Mouse (Mus musculus): ENCODE results near the gene Elmo2. TPM values are rescaled to one million over a fixed set of nuclear protein-coding genes. Genes with fewer than 3 reads are reported as not detected.

The Elmo2 gene
- total and polyA plus RNA-seq, 3 experiments = 17.4 to 27.6 TPM; not detected in 1

- H3K79me2 ChIP-seq (ENCODE audit: control insufficient read depth, insufficient read depth, low read length, poor library complexity) = peaks cover 15% of the 10 kb centered on the region
- H3K27ac ChIP-seq (ENCODE audit: control insufficient read depth, low read depth, low read length) = no peak overlapping the region
- H3K4me3 ChIP-seq (ENCODE audit: control insufficient read depth in 1 of 2, insufficient read depth in 1 of 2, low read depth in 2 of 2, low read length in 2 of 2) = no peak overlapping the region
- no peak for DNase-seq (ENCODE audit: low read depth, low spot score)
- no peaks in the 10 kb centered on the region for H3K9me3 ChIP-seq (replicated peaks; ENCODE audit: insufficient read depth, low read length)
- H3K4me1 ChIP-seq (ENCODE audit: control insufficient read depth in 1 of 2, insufficient read depth in 2 of 2, low read length in 2 of 2) = peaks cover 39 to 64% of the 10 kb centered on the region in 2 experiments
- no peak for TF ChIP-seq CHD2 (IDR thresholded peaks at IDR 0.05; ENCODE audit: low read length)
- no peak for TF ChIP-seq TBP (IDR thresholded peaks at IDR 0.05; ENCODE audit: low read depth, low read length)
- no peak for TF ChIP-seq MYB (IDR thresholded peaks at IDR 0.05; ENCODE audit: low read depth, low read length)
- no peak for TF ChIP-seq GABPA (IDR thresholded peaks at IDR 0.05; ENCODE audit: low read depth, low read length)
- no peak for TF ChIP-seq HCFC1 (IDR thresholded peaks at IDR 0.05; ENCODE audit: low read depth, low read length)
- TF ChIP-seq POLR2AphosphoS5 (IDR thresholded peaks at IDR 0.05; ENCODE audit: borderline replicate concordance, low read depth, low read length) = no peak
- TF ChIP-seq UBTF (IDR thresholded peaks at IDR 0.05; ENCODE audit: borderline replicate concordance, insufficient read depth, low read depth, low read length) = no peak
- TF ChIP-seq ZKSCAN1 (IDR thresholded peaks at IDR 0.05; ENCODE audit: low read depth, low read length) = no peak
- no peak for TF ChIP-seq POLR2AphosphoS2 (IDR thresholded peaks at IDR 0.05; ENCODE audit: low read length)
- TF ChIP-seq USF2 (IDR thresholded peaks at IDR 0.05; ENCODE audit: borderline replicate concordance in 1 of 2, insufficient read depth in 1 of 2, low read depth in 1 of 2, low read length in 2 of 2) = no peak
- TF ChIP-seq NRF1 (IDR thresholded peaks at IDR 0.05; ENCODE audit: insufficient read depth, low read depth, low read length, poor library complexity, severe bottlenecking) = no peak
- TF ChIP-seq TCF12 (IDR thresholded peaks at IDR 0.05; ENCODE audit: low read depth, low read length) = no peak
- no peak for TF ChIP-seq MAZ (IDR thresholded peaks at IDR 0.05; ENCODE audit: low read depth, low read length)
- no peak for TF ChIP-seq POLR2A (IDR thresholded peaks at IDR 0.05; ENCODE audit: control insufficient read depth in 1 of 2, insufficient read depth in 1 of 2, low read depth in 1 of 2, low read length in 2 of 2, poor library complexity in 1 of 2)
- no peak for TF ChIP-seq MAX (IDR thresholded peaks at IDR 0.05; ENCODE audit: low read length)
- TF ChIP-seq SIN3A (IDR thresholded peaks at IDR 0.05; ENCODE audit: low read length) = no peak
- H3K27me3 ChIP-seq (ENCODE audit: control insufficient read depth in 1 of 2, insufficient read depth in 2 of 2, low read length in 2 of 2) = no peaks in the 10 kb centered on the region
- H3K36me3 ChIP-seq (ENCODE audit: control insufficient read depth in 1 of 2, insufficient read depth in 2 of 2, low read length in 2 of 2) = peaks cover 0 to 53% of the 10 kb centered on the region in 2 experiments; a peak in 2 of 4 replicates
- H3K9ac ChIP-seq (ENCODE audit: control insufficient read depth, low read depth, low read length, poor library complexity, severe bottlenecking) = no peak overlapping the region
These were observed 5.6 kb downstream of the Elmo2 start for GRCm38 (mm10) chr2:165320531-165321150.

GRCm38 (mm10) chr2:165319503-165319902 is 6.8 kb downstream of the Elmo2 start:
- H3K4me3 ChIP-seq (ENCODE audit: control insufficient read depth in 1 of 2, insufficient read depth in 1 of 2, low read depth in 2 of 2, low read length in 2 of 2) = no peak overlapping the region
- H3K27ac ChIP-seq (ENCODE audit: control insufficient read depth, low read depth, low read length) = no peak overlapping the region; the same call in 1 of the 2 replicates
- H3K9me3 ChIP-seq (replicated peaks; ENCODE audit: insufficient read depth, low read length) = no peaks in the 10 kb centered on the region
- peak; percentile 70 for DNase-seq (ENCODE audit: low read depth, low spot score)
- TF ChIP-seq GABPA (IDR thresholded peaks at IDR 0.05; ENCODE audit: low read depth, low read length) (no peak), NELFE (IDR thresholded peaks at IDR 0.05; ENCODE audit: low read depth, low read length) (no peak), TCF12 (IDR thresholded peaks at IDR 0.05; ENCODE audit: low read depth, low read length) (no peak), ZMIZ1 (IDR thresholded peaks at IDR 0.05; ENCODE audit: low read depth, low read length) (no peak), KAT2A (conservative IDR thresholded peaks at IDR 0.05; ENCODE audit: low read depth, low read length) (no peak), HCFC1 (IDR thresholded peaks at IDR 0.05; ENCODE audit: low read depth, low read length) (no peak), MAZ (IDR thresholded peaks at IDR 0.05; ENCODE audit: low read depth, low read length) (0 out of 2 replicates have a peak, but pooled peaks have one; percentile 39), EP300 (IDR thresholded peaks at IDR 0.05; ENCODE audit: low read depth in 1 of 2, low read length in 2 of 2) (0 out of 4 replicates have a peak, but pooled peaks of 1 of the 2 experiments have one; percentile 7), MYB (IDR thresholded peaks at IDR 0.05; ENCODE audit: low read depth, low read length) (no peak), SMC3 (IDR thresholded peaks at IDR 0.05; ENCODE audit: low read depth, low read length) (no peak), BHLHE40 (IDR thresholded peaks at IDR 0.05; ENCODE audit: borderline replicate concordance, low read depth, low read length) (no peak), USF1 (IDR thresholded peaks at IDR 0.05; ENCODE audit: low read depth, low read length) (peak; percentile 29; the same call in 1 of the 2 replicates), ETS1 (IDR thresholded peaks at IDR 0.05; ENCODE audit: low read depth, low read length) (peak; percentile 73), POLR2A (IDR thresholded peaks at IDR 0.05; ENCODE audit: control insufficient read depth in 1 of 2, insufficient read depth in 1 of 2, low read depth in 1 of 2, low read length in 2 of 2, poor library complexity in 1 of 2) (no peak), MAX (IDR thresholded peaks at IDR 0.05; ENCODE audit: low read length) (no peak)
- no peaks in the 10 kb centered on the region for H3K27me3 ChIP-seq (ENCODE audit: control insufficient read depth in 1 of 2, insufficient read depth in 2 of 2, low read length in 2 of 2)
- H3K4me1 ChIP-seq (ENCODE audit: control insufficient read depth in 1 of 2, insufficient read depth in 2 of 2, low read length in 2 of 2) = peaks cover 39 to 64% of the 10 kb centered on the region in 2 experiments
- H3K36me3 ChIP-seq (ENCODE audit: control insufficient read depth in 1 of 2, insufficient read depth in 2 of 2, low read length in 2 of 2) = peaks cover 0 to 51% of the 10 kb centered on the region in 2 experiments; a peak in 2 of 4 replicates
- H3K79me2 ChIP-seq (ENCODE audit: control insufficient read depth, insufficient read depth, low read length, poor library complexity) = peaks cover 10% of the 10 kb centered on the region
- H3K9ac ChIP-seq (ENCODE audit: control insufficient read depth, low read depth, low read length, poor library complexity, severe bottlenecking) = no peak overlapping the region

All from MEL (cell line).